Mouse (Mus musculus): Measurements from ENCODE around the gene Olah. TPM values are rescaled to one million over a fixed set of nuclear protein-coding genes. Genes with fewer than 3 reads are reported as not detected.
"Not testable (repeated sequence)": the region's sequence is repeated elsewhere in the genome, so short reads cannot be mapped to it uniquely, and the experiment has no call there.

Olah gene
- not detected in 2 replicates for polyA plus RNA-seq (2014; fragmentation: Nextera tagmentation; extraction: Ambion mirVana)

GRCm38 (mm10) chr2:3397110-3397509 lies at the start of gene Olah:
Olah (minus strand) TSS chr2:3397210.
- H3K9me3 ChIP-seq (ENCODE audit: control insufficient read depth, low read length); H3K27me3 ChIP-seq (ENCODE audit: control insufficient read depth, insufficient read depth, low read length); ATAC-seq (replicated peaks; ENCODE audit: low FRiP score); H3K4me1 ChIP-seq (replicated peaks; ENCODE audit: control insufficient read depth, insufficient read depth, low read length); H3K9ac ChIP-seq (ENCODE audit: low read length); H3K27ac ChIP-seq (ENCODE audit: low read depth, low read length); DNase-seq (ENCODE audit: low spot score); H3K36me3 ChIP-seq (ENCODE audit: control insufficient read depth, insufficient read depth, low read length); H3K4me3 ChIP-seq (ENCODE audit: low read depth, low read length); H3K4me2 ChIP-seq (ENCODE audit: low read depth, low read length, severe bottlenecking): not testable (repeated sequence)
- WGBS = 69% methylated on average over 10 of the region's 10 CpGs

- Histone ChIP-seq H3K4me1 (replicated peaks; ENCODE audit: control insufficient read depth, insufficient read depth, low read length) (no peaks in the 10 kb centered on the region), H3K4me3 (ENCODE audit: low read depth, low read length) (no peak overlapping the region), H3K36me3 (ENCODE audit: control insufficient read depth, insufficient read depth, low read length) (no peaks in the 10 kb centered on the region; the same call in 1 of the 2 replicates), H3K27me3 (ENCODE audit: control insufficient read depth, insufficient read depth, low read length) (no peaks in the 10 kb centered on the region), H3K27ac (ENCODE audit: low read depth, low read length) (no peak overlapping the region), H3K9ac (ENCODE audit: low read length) (no peak overlapping the region), H3K9me3 (ENCODE audit: control insufficient read depth, low read length) (no peaks in the 10 kb centered on the region), H3K4me2 (ENCODE audit: low read depth, low read length, severe bottlenecking) (no peak overlapping the region)
- ATAC-seq (replicated peaks; ENCODE audit: low FRiP score) (no peak), DNase-seq (ENCODE audit: low spot score) (no peak)
- WGBS = 91% methylated on average over 4 of the region's 4 CpGs
Measured at GRCm38 (mm10) chr2:3445984-3446383, 49.0 kb upstream of the Olah start.

GRCm38 (mm10) chr2:3444206-3444605 lies 47.2 kb upstream of the Olah start:
- Histone ChIP-seq H3K27ac (ENCODE audit: low read depth, low read length) (no peak overlapping the region), H3K36me3 (ENCODE audit: control insufficient read depth, insufficient read depth, low read length) (no peaks in the 10 kb centered on the region; the same call in 1 of the 2 replicates), H3K9me3 (ENCODE audit: control insufficient read depth, low read length) (no peaks in the 10 kb centered on the region), H3K27me3 (ENCODE audit: control insufficient read depth, insufficient read depth, low read length) (no peaks in the 10 kb centered on the region), H3K9ac (ENCODE audit: low read length) (no peak overlapping the region), H3K4me1 (replicated peaks; ENCODE audit: control insufficient read depth, insufficient read depth, low read length) (no peaks in the 10 kb centered on the region), H3K4me2 (ENCODE audit: low read depth, low read length, severe bottlenecking) (no peak overlapping the region), H3K4me3 (ENCODE audit: low read depth, low read length) (no peak overlapping the region)
- DNase-seq (ENCODE audit: low spot score) (no peak), ATAC-seq (replicated peaks; ENCODE audit: low FRiP score) (no peak)
- WGBS = 86% methylated on average over 7 of the region's 7 CpGs

- no peak overlapping the region for H3K27ac ChIP-seq (ENCODE audit: low read depth, low read length)
- no peaks in the 10 kb centered on the region for H3K27me3 ChIP-seq (ENCODE audit: control insufficient read depth, insufficient read depth, low read length)
- ATAC-seq (replicated peaks; ENCODE audit: low FRiP score) (no peak), DNase-seq (ENCODE audit: low spot score) (no peak)
- WGBS = 36% methylated on average over 7 of the region's 7 CpGs
- no peaks in the 10 kb centered on the region for H3K9me3 ChIP-seq (ENCODE audit: control insufficient read depth, low read length)
- H3K4me2 ChIP-seq (ENCODE audit: low read depth, low read length, severe bottlenecking) = no peak overlapping the region
- no peaks in the 10 kb centered on the region for H3K4me1 ChIP-seq (replicated peaks; ENCODE audit: control insufficient read depth, insufficient read depth, low read length)
- H3K36me3 ChIP-seq (ENCODE audit: control insufficient read depth, insufficient read depth, low read length) = no peaks in the 10 kb centered on the region; the same call in 1 of the 2 replicates
- H3K4me3 ChIP-seq (ENCODE audit: low read depth, low read length) = no peak overlapping the region
- H3K9ac ChIP-seq (ENCODE audit: low read length) = no peak overlapping the region
Measured at GRCm38 (mm10) chr2:3437956-3438355, 40.9 kb upstream of the Olah start.

GRCm38 (mm10) chr2:3435369-3436061 lies 38.5 kb upstream of the Olah start:
- DNase-seq (ENCODE audit: low spot score) (no peak), ATAC-seq (replicated peaks; ENCODE audit: low FRiP score) (no peak)
- Histone ChIP-seq H3K4me1 (replicated peaks; ENCODE audit: control insufficient read depth, insufficient read depth, low read length) (no peaks in the 10 kb centered on the region), H3K36me3 (ENCODE audit: control insufficient read depth, insufficient read depth, low read length) (no peaks in the 10 kb centered on the region), H3K9me3 (ENCODE audit: control insufficient read depth, low read length) (no peaks in the 10 kb centered on the region), H3K4me2 (ENCODE audit: low read depth, low read length, severe bottlenecking) (no peak overlapping the region), H3K4me3 (ENCODE audit: low read depth, low read length) (no peak overlapping the region), H3K27me3 (ENCODE audit: control insufficient read depth, insufficient read depth, low read length) (no peaks in the 10 kb centered on the region), H3K9ac (ENCODE audit: low read length) (no peak overlapping the region), H3K27ac (ENCODE audit: low read depth, low read length) (no peak overlapping the region)
- 91% methylated on average over 6 of the region's 6 CpGs for WGBS

- Histone ChIP-seq H3K27me3 (ENCODE audit: control insufficient read depth, insufficient read depth, low read length) (no peaks in the 10 kb centered on the region), H3K4me3 (ENCODE audit: low read depth, low read length) (no peak overlapping the region), H3K36me3 (ENCODE audit: control insufficient read depth, insufficient read depth, low read length) (no peaks in the 10 kb centered on the region), H3K27ac (ENCODE audit: low read depth, low read length) (no peak overlapping the region), H3K4me1 (replicated peaks; ENCODE audit: control insufficient read depth, insufficient read depth, low read length) (no peaks in the 10 kb centered on the region), H3K9ac (ENCODE audit: low read length) (no peak overlapping the region), H3K9me3 (ENCODE audit: control insufficient read depth, low read length) (no peaks in the 10 kb centered on the region), H3K4me2 (ENCODE audit: low read depth, low read length, severe bottlenecking) (no peak overlapping the region)
- 85% methylated on average over 9 of the region's 9 CpGs for WGBS
- no peak for DNase-seq (ENCODE audit: low spot score)
- no peak for ATAC-seq (replicated peaks; ENCODE audit: low FRiP score)
Measured at GRCm38 (mm10) chr2:3430956-3431355, 33.9 kb upstream of the Olah start.

- H3K27ac ChIP-seq (ENCODE audit: low read depth, low read length) = no peak overlapping the region
- no peaks in the 10 kb centered on the region for H3K27me3 ChIP-seq (ENCODE audit: control insufficient read depth, insufficient read depth, low read length)
- H3K4me1 ChIP-seq (replicated peaks; ENCODE audit: control insufficient read depth, insufficient read depth, low read length) = no peaks in the 10 kb centered on the region; the same call in 1 of the 2 replicates
- WGBS = 13% methylated on average over 9 of the region's 10 CpGs
- H3K9me3 ChIP-seq (ENCODE audit: control insufficient read depth, low read length) = no peaks in the 10 kb centered on the region
- ATAC-seq (replicated peaks; ENCODE audit: low FRiP score) (no peak), DNase-seq (ENCODE audit: low spot score) (no peak)
- no peaks in the 10 kb centered on the region for H3K36me3 ChIP-seq (ENCODE audit: control insufficient read depth, insufficient read depth, low read length)
- H3K4me3 ChIP-seq (ENCODE audit: low read depth, low read length) = peak overlapping the region; percentile 65
- peak overlapping the region; percentile 60 for H3K9ac ChIP-seq (ENCODE audit: low read length)
- peak overlapping the region; percentile 93 for H3K4me2 ChIP-seq (ENCODE audit: low read depth, low read length, severe bottlenecking)
Measured at GRCm38 (mm10) chr2:3424579-3424910, 27.5 kb upstream of the Olah start.

- no peak within 1 kb of the TSS for H3K27ac ChIP-seq (ENCODE audit: low read depth, low read length)
- WGBS = 1% methylated on average over 29 of the region's 29 CpGs
- H3K4me2 ChIP-seq (ENCODE audit: low read depth, low read length, severe bottlenecking) = peak within 1 kb of the TSS; percentile 93
- H3K9me3 ChIP-seq (ENCODE audit: control insufficient read depth, low read length) = no peaks in the 10 kb centered on the region
- no peaks in the 10 kb centered on the region for H3K27me3 ChIP-seq (ENCODE audit: control insufficient read depth, insufficient read depth, low read length)
- DNase-seq (ENCODE audit: low spot score) (peak; percentile 92), ATAC-seq (replicated peaks; ENCODE audit: low FRiP score) (peak; percentile 99)
- H3K36me3 ChIP-seq (ENCODE audit: control insufficient read depth, insufficient read depth, low read length) = no peaks in the 10 kb centered on the region
- no peaks in the 10 kb centered on the region; the same call in 1 of the 2 replicates for H3K4me1 ChIP-seq (replicated peaks; ENCODE audit: control insufficient read depth, insufficient read depth, low read length)
- peak within 1 kb of the TSS; percentile 60 for H3K9ac ChIP-seq (ENCODE audit: low read length)
- H3K4me3 ChIP-seq (ENCODE audit: low read depth, low read length) = peak within 1 kb of the TSS; percentile 65
Measured at GRCm38 (mm10) chr2:3423841-3424578, 27.0 kb upstream of the Olah start, which contains the start of gene Dclre1c. Dclre1c (plus strand) TSS chr2:3424131.
